Mouse (Mus musculus): ENCODE data around the gene Usp34. TPM values are rescaled to one million over a fixed set of nuclear protein-coding genes. Genes with fewer than 3 reads are reported as not detected.
"Not testable (repeated sequence)": the region's sequence is repeated elsewhere in the genome, so short reads cannot be mapped to it uniquely, and the experiment has no call there.

Gene Usp34
- polyA plus RNA-seq, 1 experiment from 2014 or later: 18.6 TPM

DNA sequence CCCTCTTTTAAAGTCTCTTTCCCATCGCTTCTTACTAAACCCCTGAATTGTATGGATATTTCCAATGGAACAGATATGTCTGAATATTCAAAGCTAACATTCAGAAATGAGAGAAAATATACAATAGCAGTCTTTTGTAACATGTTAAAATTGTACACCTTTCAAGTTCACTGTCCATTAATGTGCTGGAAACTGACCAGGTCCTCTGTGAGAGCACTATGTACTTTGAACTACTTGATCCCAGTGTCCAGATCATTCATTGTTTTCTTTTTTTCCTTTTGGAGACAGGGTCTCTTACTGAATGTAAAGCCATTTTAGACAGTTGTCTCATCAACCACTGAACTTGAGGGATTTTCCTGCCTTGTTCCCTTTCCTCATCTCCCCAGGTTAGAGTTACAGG is 3.6 kb upstream of the Usp34 start:
- H3K36me3 ChIP-seq: peaks cover 20% of the 10 kb centered on the region
- H3K9me3 ChIP-seq: no peaks in the 10 kb centered on the region
- no peak for DNase-seq (ENCODE audit: low spot score)
- H3K4me3 ChIP-seq: no peak overlapping the region
- peaks cover 6% of the 10 kb centered on the region for H3K4me1 ChIP-seq (replicated peaks)
- no peaks in the 10 kb centered on the region for H3K27me3 ChIP-seq (ENCODE audit: insufficient read depth, poor library complexity, severe bottlenecking)
- 69% methylated on average over 1 of the region's 1 CpGs for WGBS
- no peak overlapping the region for H3K27ac ChIP-seq

DNA sequence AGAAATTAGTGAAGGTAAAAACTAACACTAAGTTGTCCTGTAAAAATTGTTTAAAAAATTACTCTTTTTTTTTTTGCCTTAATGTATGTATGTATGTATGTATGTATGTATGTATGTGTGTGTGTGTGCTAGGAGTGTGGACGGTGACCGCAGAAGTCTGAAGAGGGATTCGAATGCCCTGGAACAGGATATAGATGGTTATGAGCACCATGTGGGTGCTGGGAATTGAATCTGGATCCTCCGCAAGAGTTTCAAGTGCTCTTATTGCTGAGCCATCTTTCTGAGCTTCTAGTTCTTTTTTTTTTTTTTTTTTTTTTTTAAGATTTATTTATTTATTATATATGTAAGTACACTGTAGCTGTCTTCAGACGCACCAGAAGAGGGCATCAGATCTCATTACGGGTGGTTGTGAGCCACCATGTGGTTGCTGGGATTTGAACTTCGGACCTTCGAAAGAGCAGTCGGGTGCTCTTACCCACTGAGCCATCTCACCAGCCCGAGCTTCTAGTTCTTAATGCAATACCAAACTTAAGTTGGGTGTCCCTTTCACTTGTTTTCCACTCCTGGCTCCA is 1.5 kb upstream of the Usp34 start:
- not testable (repeated sequence) for H3K36me3 ChIP-seq; H3K27me3 ChIP-seq (ENCODE audit: insufficient read depth, poor library complexity, severe bottlenecking); DNase-seq (ENCODE audit: low spot score); H3K9me3 ChIP-seq
- 36% methylated on average over 10 of the region's 10 CpGs for WGBS
- peaks cover 16% of the 10 kb centered on the region for H3K4me1 ChIP-seq (replicated peaks)
- H3K27ac ChIP-seq: peak overlapping the region; percentile 99
- H3K4me3 ChIP-seq: peak overlapping the region; percentile 92

DNA sequence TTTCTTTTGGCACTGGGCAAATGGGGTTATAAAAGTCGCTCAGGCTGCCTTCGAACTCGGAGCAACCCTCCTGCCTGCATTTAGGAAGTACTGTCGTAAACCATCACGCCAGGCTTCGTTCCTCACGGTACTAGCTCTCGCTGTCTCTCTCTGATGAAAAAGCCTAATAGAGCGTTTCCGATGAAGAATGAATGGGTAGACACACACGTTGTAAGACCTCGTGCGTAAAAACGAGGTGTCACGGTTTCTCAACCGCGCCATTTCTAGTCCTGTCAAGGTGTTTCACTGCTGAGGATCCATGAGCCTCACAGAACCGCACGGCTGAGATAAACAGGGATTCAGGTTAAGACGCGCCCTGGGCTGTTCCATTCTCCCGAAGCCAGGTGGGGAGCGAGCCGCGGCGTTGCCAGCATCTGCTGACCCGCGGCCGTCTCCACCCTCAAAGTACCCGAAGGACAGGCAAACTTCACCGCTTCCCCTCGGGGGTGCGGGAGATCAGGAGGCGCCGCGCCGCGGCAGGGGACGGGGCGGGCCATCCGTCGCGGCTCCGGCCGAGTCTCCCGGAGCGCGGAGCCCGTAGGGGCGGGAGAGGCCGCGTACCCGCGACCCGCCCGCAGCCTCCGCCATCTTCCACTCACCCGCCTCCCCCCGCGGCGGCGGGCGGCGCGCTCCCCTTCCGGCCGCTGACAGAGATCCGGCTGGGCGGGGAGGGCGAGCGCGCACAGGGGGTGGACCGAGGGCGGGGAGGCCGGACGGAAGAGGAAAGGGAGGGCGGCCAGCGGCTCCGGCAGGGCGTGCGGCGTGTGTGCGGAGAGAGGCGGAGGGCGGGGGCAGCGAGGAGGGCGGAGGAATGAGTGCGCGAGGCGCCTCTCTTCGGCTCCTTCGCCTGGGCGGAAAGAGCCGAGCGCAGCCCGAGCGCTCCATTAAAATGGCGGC is 754 bp upstream of the Usp34 start:
- Histone ChIP-seq H3K27me3 (ENCODE audit: insufficient read depth, poor library complexity, severe bottlenecking) (no peaks in the 10 kb centered on the region), H3K36me3 (no peaks in the 10 kb centered on the region), H3K4me3 (peak overlapping the region; percentile 92), H3K9me3 (no peaks in the 10 kb centered on the region), H3K27ac (peak overlapping the region; percentile 99), H3K4me1 (replicated peaks) (peaks cover 16% of the 10 kb centered on the region)
- under 1% methylated on average over 90 of the region's 98 CpGs for WGBS
- DNase-seq (ENCODE audit: low spot score): peak; percentile 97

DNA sequence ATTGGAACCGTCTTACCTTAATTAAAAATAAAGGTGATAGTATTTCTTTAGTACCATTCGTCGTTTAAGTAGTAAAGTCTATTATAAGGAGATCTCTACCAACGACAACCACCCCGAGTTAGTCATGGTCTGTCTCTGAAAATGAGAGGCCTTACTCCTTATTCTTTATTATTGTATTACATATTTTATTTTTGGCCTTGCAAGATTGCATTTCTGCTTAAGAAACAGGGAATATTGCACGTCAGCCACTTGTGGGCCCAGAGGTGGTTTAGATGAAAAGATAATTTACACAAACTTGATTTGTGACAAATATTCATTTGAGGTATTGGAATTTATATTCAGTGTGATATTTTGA is 848 bp downstream of the Usp34 start:
- Histone ChIP-seq H3K27me3 (ENCODE audit: insufficient read depth, poor library complexity, severe bottlenecking) (no peaks in the 10 kb centered on the region), H3K9me3 (no peaks in the 10 kb centered on the region), H3K36me3 (peaks cover 11% of the 10 kb centered on the region), H3K27ac (peak overlapping the region; percentile 99), H3K4me3 (peak overlapping the region; percentile 92), H3K4me1 (replicated peaks) (peaks cover 16% of the 10 kb centered on the region)
- WGBS: 6% methylated on average over 6 of the region's 6 CpGs
- no peak for DNase-seq (ENCODE audit: low spot score)

DNA sequence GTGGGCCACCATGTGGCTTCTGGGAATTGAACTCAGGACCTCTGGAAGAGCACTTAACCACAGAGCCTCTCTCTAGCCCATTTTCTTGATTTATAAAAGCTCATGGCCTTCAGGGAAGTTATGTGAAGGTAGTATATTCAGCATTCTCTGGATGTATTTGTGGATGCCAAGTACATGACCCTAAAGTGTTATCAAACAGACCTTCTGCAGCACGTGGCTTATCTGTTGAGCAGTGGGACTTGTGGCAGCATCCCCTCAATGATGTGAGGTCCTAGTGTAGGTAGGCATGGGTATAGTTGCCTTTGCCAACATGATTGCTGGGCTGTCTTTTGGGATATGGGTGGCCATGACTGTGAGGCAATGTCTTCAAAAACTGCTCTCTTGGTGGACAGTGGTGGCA is 6.8 kb downstream of the Usp34 start:
- Histone ChIP-seq H3K27me3 (ENCODE audit: insufficient read depth, poor library complexity, severe bottlenecking) (no peaks in the 10 kb centered on the region), H3K36me3 (peaks cover 26% of the 10 kb centered on the region), H3K4me1 (replicated peaks) (peaks cover 6% of the 10 kb centered on the region), H3K9me3 (no peaks in the 10 kb centered on the region), H3K4me3 (no peak overlapping the region), H3K27ac (no peak overlapping the region)
- DNase-seq (ENCODE audit: low spot score): no peak
- 92% methylated on average over 1 of the region's 1 CpGs for WGBS

DNA sequence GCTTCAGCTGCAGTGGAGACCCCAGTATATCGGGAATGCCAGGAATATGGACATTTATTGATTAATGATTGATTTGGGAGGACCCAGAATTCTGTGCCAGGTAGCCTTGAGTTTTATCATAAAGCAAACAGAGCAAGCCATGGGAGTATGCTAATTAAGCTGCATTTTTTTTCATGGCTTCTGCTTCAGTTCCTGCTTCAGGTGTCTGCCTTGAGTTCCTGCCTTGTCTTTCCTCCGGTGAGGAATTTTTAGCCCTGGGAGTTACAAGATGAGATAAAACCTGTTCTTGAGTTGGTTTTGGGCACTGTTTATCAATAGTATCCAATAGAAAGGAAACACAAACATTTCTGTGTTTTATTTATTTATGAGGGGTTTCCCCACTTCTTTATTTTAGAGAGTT is 22.7 kb downstream of the Usp34 start:
- 100% methylated on average over 2 of the region's 2 CpGs for WGBS
- no peak for DNase-seq (ENCODE audit: low spot score)
- Histone ChIP-seq H3K27ac (no peak overlapping the region), H3K36me3 (peaks cover 19% of the 10 kb centered on the region), H3K4me3 (no peak overlapping the region), H3K27me3 (ENCODE audit: insufficient read depth, poor library complexity, severe bottlenecking) (no peaks in the 10 kb centered on the region), H3K4me1 (replicated peaks) (no peaks in the 10 kb centered on the region), H3K9me3 (no peaks in the 10 kb centered on the region)

DNA sequence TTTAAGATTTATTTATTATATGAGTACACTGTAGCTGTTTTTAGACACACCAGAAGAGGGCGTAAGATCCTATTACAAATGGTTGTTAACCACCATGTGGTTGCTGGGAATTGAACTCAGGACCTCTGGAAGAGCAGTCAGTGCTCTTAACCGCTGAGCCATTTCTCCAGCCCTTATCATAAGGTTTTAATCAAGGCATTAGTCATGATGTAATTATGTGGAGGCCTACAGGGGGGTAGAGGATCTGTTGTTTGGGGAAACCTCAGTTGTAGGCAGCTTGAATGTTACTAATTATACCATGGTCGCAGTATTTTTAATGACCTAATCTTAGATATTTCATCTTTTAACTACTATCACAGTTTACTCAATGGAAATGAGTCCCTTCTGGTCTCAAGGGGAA is 25.4 kb downstream of the Usp34 start:
- WGBS: 93% methylated on average over 3 of the region's 3 CpGs
- DNase-seq (ENCODE audit: low spot score): no peak
- Histone ChIP-seq H3K27me3 (ENCODE audit: insufficient read depth, poor library complexity, severe bottlenecking) (no peaks in the 10 kb centered on the region), H3K36me3 (peaks cover 23% of the 10 kb centered on the region), H3K4me3 (no peak overlapping the region), H3K27ac (no peak overlapping the region), H3K4me1 (replicated peaks) (no peaks in the 10 kb centered on the region), H3K9me3 (no peaks in the 10 kb centered on the region)

DNA sequence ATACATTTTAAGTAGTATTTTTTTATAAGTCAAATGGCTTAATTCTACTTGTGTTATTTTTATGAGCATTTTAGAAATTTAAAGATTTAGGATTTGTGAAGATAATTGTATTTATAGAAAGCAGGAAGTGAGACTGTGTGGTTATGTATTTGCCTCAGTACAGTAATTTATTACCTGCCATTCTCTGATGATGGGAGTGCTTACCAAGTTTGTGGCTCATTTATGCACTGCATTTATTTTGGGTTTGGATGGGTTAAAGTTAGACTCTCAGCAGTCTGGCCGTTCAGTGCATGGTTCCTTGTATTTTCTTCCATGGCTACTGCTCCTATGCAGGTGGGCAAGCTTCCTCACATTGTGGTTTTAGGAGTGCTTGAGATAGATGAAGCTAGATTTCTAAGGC is 28.5 kb downstream of the Usp34 start:
- Histone ChIP-seq H3K36me3 (peaks cover 30% of the 10 kb centered on the region), H3K27ac (no peak overlapping the region), H3K9me3 (no peaks in the 10 kb centered on the region), H3K4me1 (replicated peaks) (no peaks in the 10 kb centered on the region), H3K27me3 (ENCODE audit: insufficient read depth, poor library complexity, severe bottlenecking) (no peaks in the 10 kb centered on the region), H3K4me3 (no peak overlapping the region)
- no peak for DNase-seq (ENCODE audit: low spot score)
- 91% methylated on average over 1 of the region's 1 CpGs for WGBS

DNA sequence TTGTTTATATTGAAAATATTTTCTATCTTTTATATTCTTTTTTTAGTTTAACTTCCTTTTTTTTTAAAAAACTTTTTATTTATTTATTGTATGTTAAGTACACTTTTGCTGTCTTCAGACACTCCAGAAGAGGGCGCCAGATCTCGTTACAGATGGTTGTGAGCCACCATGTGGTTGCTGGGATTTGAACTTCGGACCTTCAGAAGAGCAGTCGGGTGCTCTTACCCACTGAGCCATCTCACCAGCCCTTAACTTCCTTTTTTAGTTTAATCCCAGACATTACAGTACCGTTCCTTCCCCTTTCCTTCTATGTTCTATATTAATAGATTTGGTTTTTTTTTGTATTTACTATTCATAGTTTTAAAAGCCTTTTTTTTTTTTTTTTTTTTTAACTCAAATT is 50.5 kb downstream of the Usp34 start:
- not testable (repeated sequence) for H3K27me3 ChIP-seq (ENCODE audit: insufficient read depth, poor library complexity, severe bottlenecking); H3K9me3 ChIP-seq; H3K27ac ChIP-seq; H3K4me1 ChIP-seq (replicated peaks); H3K4me3 ChIP-seq; DNase-seq (ENCODE audit: low spot score)
- H3K36me3 ChIP-seq: peaks cover 52% of the 10 kb centered on the region
- 72% methylated on average over 5 of the region's 5 CpGs for WGBS

DNA sequence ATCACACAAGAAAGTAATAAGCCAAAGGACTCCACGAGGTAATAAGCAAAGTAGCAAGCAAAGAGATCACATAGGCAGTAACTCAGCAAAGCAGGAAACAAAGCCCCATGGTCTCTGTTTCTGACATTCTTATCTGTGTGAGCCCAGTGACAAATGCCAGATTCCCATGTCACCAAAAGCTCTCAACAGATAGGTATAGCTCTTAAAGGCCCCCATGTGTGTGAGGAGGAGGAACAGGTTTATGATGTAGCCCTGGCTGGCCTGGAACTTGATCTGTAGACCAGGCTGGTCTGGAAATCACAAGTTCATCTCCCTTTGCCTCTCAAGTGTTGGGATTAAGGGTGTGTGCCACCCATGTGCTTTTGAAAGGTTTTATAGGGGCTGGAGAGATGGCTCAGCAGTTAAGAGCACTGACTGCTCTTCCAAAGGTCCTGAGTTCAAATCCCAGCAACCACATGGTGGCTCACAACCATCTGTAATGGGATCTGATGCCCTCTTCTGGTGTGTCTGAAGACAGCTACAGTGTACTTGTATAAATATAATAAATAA is 53.1 kb downstream of the Usp34 start:
- not testable (repeated sequence) for H3K27ac ChIP-seq; H3K9me3 ChIP-seq; DNase-seq (ENCODE audit: low spot score); H3K4me3 ChIP-seq; H3K4me1 ChIP-seq (replicated peaks); H3K27me3 ChIP-seq (ENCODE audit: insufficient read depth, poor library complexity, severe bottlenecking)
- H3K36me3 ChIP-seq: peaks cover 73% of the 10 kb centered on the region
- WGBS: 88% methylated on average over 1 of the region's 1 CpGs

DNA sequence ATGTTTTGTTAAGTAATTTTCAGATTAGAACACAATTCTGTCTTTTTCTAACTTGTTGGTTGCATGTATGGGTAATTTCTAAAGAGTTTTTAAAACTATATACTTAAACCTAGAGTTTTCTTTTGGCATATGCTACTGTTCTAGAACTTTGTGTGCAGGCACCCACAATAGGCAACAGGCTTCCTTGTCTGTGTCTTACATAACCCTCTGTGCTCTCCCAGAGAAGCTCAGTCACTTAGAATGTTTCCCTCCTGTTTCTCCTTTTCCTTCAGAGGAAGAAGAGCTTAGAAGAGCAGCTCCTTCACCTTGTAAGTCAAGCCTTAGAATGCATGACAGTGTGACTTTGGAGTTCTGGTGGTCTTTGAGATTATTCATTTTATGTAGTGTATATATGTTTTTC is 55.6 kb downstream of the Usp34 start:
- H3K27me3 ChIP-seq (ENCODE audit: insufficient read depth, poor library complexity, severe bottlenecking): no peaks in the 10 kb centered on the region
- H3K36me3 ChIP-seq: peaks cover 71% of the 10 kb centered on the region
- no peak for DNase-seq (ENCODE audit: low spot score)
- no peak overlapping the region for H3K4me3 ChIP-seq
- no peaks in the 10 kb centered on the region for H3K4me1 ChIP-seq (replicated peaks)
- no peaks in the 10 kb centered on the region for H3K9me3 ChIP-seq
- H3K27ac ChIP-seq: no peak overlapping the region

DNA sequence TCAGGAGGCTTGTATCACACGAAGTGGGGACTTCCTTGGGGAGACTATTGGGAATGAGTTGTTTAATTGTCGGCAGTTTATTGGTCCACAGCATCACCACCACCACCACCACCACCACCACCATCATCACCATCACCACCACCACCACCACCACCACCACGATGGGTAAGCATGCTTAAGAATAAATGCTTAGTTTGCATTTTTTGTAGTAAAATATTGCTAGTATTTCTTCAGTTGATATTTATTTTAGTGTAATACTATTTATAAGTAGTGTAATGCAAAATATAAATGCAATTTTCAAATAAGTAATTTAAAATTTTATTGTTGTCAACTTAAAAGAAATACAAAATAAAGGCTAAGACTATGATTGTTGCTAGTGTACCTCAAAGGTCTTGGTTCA is 57.7 kb downstream of the Usp34 start:
- DNase-seq (ENCODE audit: low spot score): no peak
- peaks cover 75% of the 10 kb centered on the region for H3K36me3 ChIP-seq
- no peaks in the 10 kb centered on the region for H3K27me3 ChIP-seq (ENCODE audit: insufficient read depth, poor library complexity, severe bottlenecking)
- no peak overlapping the region for H3K4me3 ChIP-seq
- no peaks in the 10 kb centered on the region for H3K9me3 ChIP-seq
- H3K4me1 ChIP-seq (replicated peaks): no peaks in the 10 kb centered on the region
- H3K27ac ChIP-seq: no peak overlapping the region
- WGBS: 94% methylated on average over 3 of the region's 3 CpGs

DNA sequence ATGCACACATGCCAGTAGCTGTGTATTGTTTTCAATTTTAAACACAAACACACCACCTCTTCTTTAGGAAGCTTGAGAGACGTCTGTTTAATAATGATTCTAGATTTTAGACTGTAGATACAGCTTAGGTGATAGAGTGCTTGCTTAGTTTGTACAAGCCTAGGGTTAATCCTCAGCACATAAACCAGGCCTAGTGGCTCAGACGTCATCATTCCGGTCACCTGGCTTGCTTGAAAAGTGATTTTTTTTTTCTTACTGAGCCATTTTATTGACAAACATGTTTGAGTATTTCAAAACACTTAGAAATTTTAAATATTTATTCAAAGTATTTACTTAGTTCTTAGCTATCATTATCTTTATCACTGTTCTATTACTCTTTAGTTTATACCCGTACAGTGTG is 65.3 kb downstream of the Usp34 start:
- Histone ChIP-seq H3K27me3 (ENCODE audit: insufficient read depth, poor library complexity, severe bottlenecking) (no peaks in the 10 kb centered on the region), H3K4me3 (no peak overlapping the region), H3K27ac (no peak overlapping the region), H3K9me3 (no peaks in the 10 kb centered on the region), H3K36me3 (peaks cover 77% of the 10 kb centered on the region), H3K4me1 (replicated peaks) (no peaks in the 10 kb centered on the region)
- WGBS: 93% methylated on average over 4 of the region's 4 CpGs
- DNase-seq (ENCODE audit: low spot score): no peak

Measured in hindbrain, embryonic 10.5 days (tissue).